Mouse (Mus musculus): ENCODE measurements around the gene Sesn1. TPM values are rescaled to one million over a fixed set of nuclear protein-coding genes. Genes with fewer than 3 reads are reported as not detected.
"Not testable (repeated sequence)": the region's sequence is repeated elsewhere in the genome, so short reads cannot be mapped to it uniquely, and the experiment has no call there.

Gene Sesn1
- polyA plus RNA-seq, 1 experiment from 2014 or later: 44.2 TPM

GRCm38 (mm10) chr10:41823282-41823675, 13.5 kb downstream of the Sesn1 start:
- not testable (repeated sequence) for ATAC-seq, H3K4me2 ChIP-seq
- 93% methylated on average over 4 of the region's 4 CpGs for WGBS

GRCm38 (mm10) chr10:41823916-41824315, 14.2 kb downstream of the Sesn1 start:
- H3K9me3 ChIP-seq (replicated peaks): no peaks in the 10 kb centered on the region
- WGBS: 83% methylated on average over 4 of the region's 4 CpGs
- no peaks in the 10 kb centered on the region for H3K36me3 ChIP-seq (ENCODE audit: poor library complexity, severe bottlenecking)
- no peak overlapping the region for H3K4me2 ChIP-seq
- H3K4me1 ChIP-seq: no peaks in the 10 kb centered on the region
- no peak overlapping the region for H3K4me3 ChIP-seq
- no peak for ATAC-seq
- H3K27ac ChIP-seq: no peak overlapping the region
- H3K9ac ChIP-seq: no peak overlapping the region
- no peaks in the 10 kb centered on the region for H3K27me3 ChIP-seq

More at GRCm38 (mm10) chr10:41823282-41823675, 13.5 kb downstream of the Sesn1 start:
- not testable (repeated sequence) for H3K36me3 ChIP-seq (ENCODE audit: poor library complexity, severe bottlenecking); H3K9ac ChIP-seq; H3K4me3 ChIP-seq; H3K27me3 ChIP-seq; H3K27ac ChIP-seq; H3K4me1 ChIP-seq; H3K9me3 ChIP-seq (replicated peaks)

GRCm38 (mm10) chr10:41825041-41825440, 15.3 kb downstream of the Sesn1 start:
- no peak for ATAC-seq
- WGBS: 90% methylated on average over 10 of the region's 10 CpGs
- H3K9ac ChIP-seq: no peak overlapping the region
- H3K4me1 ChIP-seq: no peaks in the 10 kb centered on the region
- no peaks in the 10 kb centered on the region for H3K9me3 ChIP-seq (replicated peaks)
- no peaks in the 10 kb centered on the region for H3K27me3 ChIP-seq
- no peak overlapping the region for H3K4me3 ChIP-seq
- no peaks in the 10 kb centered on the region for H3K36me3 ChIP-seq (ENCODE audit: poor library complexity, severe bottlenecking)
- no peak overlapping the region for H3K27ac ChIP-seq
- no peak overlapping the region for H3K4me2 ChIP-seq

- no peak overlapping the region for H3K27ac ChIP-seq
- H3K9me3 ChIP-seq (replicated peaks): no peaks in the 10 kb centered on the region
- no peaks in the 10 kb centered on the region for H3K36me3 ChIP-seq (ENCODE audit: poor library complexity, severe bottlenecking)
- H3K9ac ChIP-seq: no peak overlapping the region
- no peak overlapping the region for H3K4me2 ChIP-seq
- WGBS: 91% methylated on average over 4 of the region's 4 CpGs
- H3K4me1 ChIP-seq: no peaks in the 10 kb centered on the region
- ATAC-seq: no peak
- no peaks in the 10 kb centered on the region for H3K27me3 ChIP-seq
- H3K4me3 ChIP-seq: no peak overlapping the region
These were observed 16.3 kb downstream of the Sesn1 start for GRCm38 (mm10) chr10:41825996-41826395.

GRCm38 (mm10) chr10:41826526-41827116, 16.9 kb downstream of the Sesn1 start:
- no peak overlapping the region for H3K4me2 ChIP-seq
- no peak overlapping the region for H3K9ac ChIP-seq
- H3K36me3 ChIP-seq (ENCODE audit: poor library complexity, severe bottlenecking): no peaks in the 10 kb centered on the region
- no peaks in the 10 kb centered on the region for H3K4me1 ChIP-seq
- no peak overlapping the region for H3K27ac ChIP-seq
- no peaks in the 10 kb centered on the region for H3K9me3 ChIP-seq (replicated peaks)
- 93% methylated on average over 6 of the region's 6 CpGs for WGBS
- no peak for ATAC-seq
- H3K4me3 ChIP-seq: no peak overlapping the region
- no peaks in the 10 kb centered on the region for H3K27me3 ChIP-seq

GRCm38 (mm10) chr10:41827784-41828183, 18.0 kb downstream of the Sesn1 start:
- H3K4me2 ChIP-seq: no peak overlapping the region
- no peak overlapping the region for H3K9ac ChIP-seq
- no peaks in the 10 kb centered on the region for H3K9me3 ChIP-seq (replicated peaks)
- no peaks in the 10 kb centered on the region for H3K36me3 ChIP-seq (ENCODE audit: poor library complexity, severe bottlenecking)
- no peak overlapping the region for H3K27ac ChIP-seq
- H3K4me3 ChIP-seq: no peak overlapping the region
- ATAC-seq: no peak
- no peaks in the 10 kb centered on the region for H3K4me1 ChIP-seq
- H3K27me3 ChIP-seq: no peaks in the 10 kb centered on the region
- WGBS: 89% methylated on average over 4 of the region's 4 CpGs

GRCm38 (mm10) chr10:41829191-41829590, 19.5 kb downstream of the Sesn1 start:
- Histone ChIP-seq H3K4me2 (no peak overlapping the region), H3K9me3 (replicated peaks) (no peaks in the 10 kb centered on the region), H3K4me1 (no peaks in the 10 kb centered on the region), H3K27me3 (no peaks in the 10 kb centered on the region), H3K27ac (no peak overlapping the region), H3K4me3 (no peak overlapping the region), H3K9ac (no peak overlapping the region), H3K36me3 (ENCODE audit: poor library complexity, severe bottlenecking) (no peaks in the 10 kb centered on the region)
- no peak for ATAC-seq
- 87% methylated on average over 5 of the region's 5 CpGs for whole genome bisulfite sequencing

GRCm38 (mm10) chr10:41829980-41830379, 20.2 kb downstream of the Sesn1 start:
- no peaks in the 10 kb centered on the region for H3K27me3 ChIP-seq
- 0 out of 2 replicates have a peak, but pooled peaks cover under 1% of the 10 kb centered on the region for H3K4me1 ChIP-seq
- no peak overlapping the region for H3K4me2 ChIP-seq
- H3K36me3 ChIP-seq (ENCODE audit: poor library complexity, severe bottlenecking): no peaks in the 10 kb centered on the region
- H3K27ac ChIP-seq: no peak overlapping the region
- H3K4me3 ChIP-seq: no peak overlapping the region
- H3K9ac ChIP-seq: no peak overlapping the region
- H3K9me3 ChIP-seq (replicated peaks): no peaks in the 10 kb centered on the region
- 91% methylated on average over 2 of the region's 2 CpGs for WGBS
- no peak for ATAC-seq

GRCm38 (mm10) chr10:41830445-41830844, 20.7 kb downstream of the Sesn1 start:
- WGBS: 69% methylated on average over 4 of the region's 4 CpGs
- Histone ChIP-seq H3K4me2 (no peak overlapping the region), H3K9ac (no peak overlapping the region), H3K36me3 (ENCODE audit: poor library complexity, severe bottlenecking) (no peaks in the 10 kb centered on the region), H3K27me3 (no peaks in the 10 kb centered on the region), H3K4me3 (no peak overlapping the region), H3K27ac (no peak overlapping the region), H3K9me3 (replicated peaks) (no peaks in the 10 kb centered on the region), H3K4me1 (peaks cover 5% of the 10 kb centered on the region; the same call in 1 of the 2 replicates)
- no peak for ATAC-seq

- Histone ChIP-seq H3K4me3 (no peak overlapping the region), H3K9ac (no peak overlapping the region), H3K4me2 (no peak overlapping the region), H3K27ac (no peak overlapping the region), H3K27me3 (no peaks in the 10 kb centered on the region), H3K9me3 (replicated peaks) (no peaks in the 10 kb centered on the region), H3K36me3 (ENCODE audit: poor library complexity, severe bottlenecking) (no peaks in the 10 kb centered on the region), H3K4me1 (peaks cover 6% of the 10 kb centered on the region; the same call in 1 of the 2 replicates)
- peak; percentile 63; the same call in 1 of the 2 replicates for ATAC-seq
- WGBS: 57% methylated on average over 9 of the region's 9 CpGs
These were observed 21.3 kb downstream of the Sesn1 start for GRCm38 (mm10) chr10:41830851-41831522.

- H3K9ac ChIP-seq: no peak overlapping the region
- no peak overlapping the region for H3K4me3 ChIP-seq
- no peaks in the 10 kb centered on the region for H3K27me3 ChIP-seq
- peaks cover 6% of the 10 kb centered on the region; the same call in 1 of the 2 replicates for H3K4me1 ChIP-seq
- H3K27ac ChIP-seq: no peak overlapping the region
- no peaks in the 10 kb centered on the region for H3K9me3 ChIP-seq (replicated peaks)
- H3K36me3 ChIP-seq (ENCODE audit: poor library complexity, severe bottlenecking): no peaks in the 10 kb centered on the region; the same call in 1 of the 2 replicates
- 72% methylated on average over 6 of the region's 6 CpGs for WGBS
- ATAC-seq: no peak
- H3K4me2 ChIP-seq: no peak overlapping the region
These were observed 22.5 kb downstream of the Sesn1 start for GRCm38 (mm10) chr10:41832191-41832590.

- Histone ChIP-seq H3K4me3 (no peak overlapping the region), H3K9ac (no peak overlapping the region), H3K27ac (no peak overlapping the region), H3K27me3 (no peaks in the 10 kb centered on the region), H3K36me3 (ENCODE audit: poor library complexity, severe bottlenecking) (no peaks in the 10 kb centered on the region; the same call in 1 of the 2 replicates), H3K4me2 (no peak overlapping the region), H3K9me3 (replicated peaks) (no peaks in the 10 kb centered on the region), H3K4me1 (peaks cover 6% of the 10 kb centered on the region; the same call in 1 of the 2 replicates)
- WGBS: 90% methylated on average over 2 of the region's 2 CpGs
- no peak for ATAC-seq
These were observed 24.4 kb downstream of the Sesn1 start for GRCm38 (mm10) chr10:41834131-41834530.

Measured in forebrain, embryonic 13.5 days (tissue).